Mouse (Mus musculus): ENCODE data around the gene C2cd4a.

C2cd4a gene

GRCm38 (mm10) chr9:67834535-67834934 is 2.4 kb upstream of the C2cd4a start:
- no peak for DNase-seq (ENCODE audit: low spot score in 2 of 2)

GRCm38 (mm10) chr9:67831359-67832045 is 628 bp downstream of the C2cd4a start:
- no peak for DNase-seq (ENCODE audit: low spot score in 2 of 2)

GRCm38 (mm10) chr9:67830411-67831358 is 1.4 kb downstream of the C2cd4a start:
- DNase-seq (ENCODE audit: low spot score in 2 of 2) = peak in 1 of 2 experiments; percentile 48

GRCm38 (mm10) chr9:67828182-67828581 is 3.9 kb downstream of the C2cd4a start:
- DNase-seq (ENCODE audit: low spot score in 2 of 2) = peak in 1 of 2 experiments; percentile 43

GRCm38 (mm10) chr9:67825527-67825926 is 6.6 kb downstream of the C2cd4a start:
- DNase-seq (ENCODE audit: low spot score in 2 of 2) = no peak

GRCm38 (mm10) chr9:67823131-67823530 is 9.0 kb downstream of the C2cd4a start:
- DNase-seq (ENCODE audit: low spot score in 2 of 2) = no peak

- DNase-seq (ENCODE audit: low spot score in 2 of 2) = no peak
Observed at GRCm38 (mm10) chr9:67818668-67818950, 13.5 kb downstream of the C2cd4a start.

- no peak for DNase-seq (ENCODE audit: low spot score in 2 of 2)
Observed at GRCm38 (mm10) chr9:67817898-67818667, 14.0 kb downstream of the C2cd4a start.

GRCm38 (mm10) chr9:67816172-67816928 is 15.8 kb downstream of the C2cd4a start:
- no peak for DNase-seq (ENCODE audit: low spot score in 2 of 2)

GRCm38 (mm10) chr9:67813665-67814337 is 18.3 kb downstream of the C2cd4a start:
- no peak for DNase-seq (ENCODE audit: low spot score in 2 of 2)

GRCm38 (mm10) chr9:67813171-67813570 is 19.0 kb downstream of the C2cd4a start:
- no peak for DNase-seq (ENCODE audit: low spot score in 2 of 2)

- DNase-seq (ENCODE audit: low spot score in 2 of 2) = no peak
Observed at GRCm38 (mm10) chr9:67811116-67811515, 21.0 kb downstream of the C2cd4a start.

- DNase-seq (ENCODE audit: low spot score in 2 of 2) = no peak
Observed at GRCm38 (mm10) chr9:67810527-67810926, 21.6 kb downstream of the C2cd4a start.

GRCm38 (mm10) chr9:67807000-67807399 is 25.1 kb downstream of the C2cd4a start:
- DNase-seq (ENCODE audit: low spot score in 2 of 2) = no peak

GRCm38 (mm10) chr9:67802241-67802640 is 29.9 kb downstream of the C2cd4a start:
- DNase-seq (ENCODE audit: low spot score in 2 of 2) = peak in 1 of 2 experiments; percentile 30

- no peak for DNase-seq (ENCODE audit: low spot score in 2 of 2)
Observed at GRCm38 (mm10) chr9:67799078-67799819, 32.9 kb downstream of the C2cd4a start.

- DNase-seq (ENCODE audit: low spot score in 2 of 2) = peak in 1 of 2 experiments; percentile 39
Observed at GRCm38 (mm10) chr9:67795205-67795675, 36.9 kb downstream of the C2cd4a start.

- DNase-seq (ENCODE audit: low spot score in 2 of 2) = no peak
Observed at GRCm38 (mm10) chr9:67794668-67795067, 37.5 kb downstream of the C2cd4a start.

- no peak for DNase-seq (ENCODE audit: low spot score in 2 of 2)
Observed at GRCm38 (mm10) chr9:67794216-67794615, 37.9 kb downstream of the C2cd4a start.

- no peak for DNase-seq (ENCODE audit: low spot score in 2 of 2)
Observed at GRCm38 (mm10) chr9:67793501-67793900, 38.6 kb downstream of the C2cd4a start.

Data from frontal cortex, postnatal 10 days (tissue).